Mouse (Mus musculus): ENCODE results near the gene Vti1a.

Gene Vti1a

DNA sequence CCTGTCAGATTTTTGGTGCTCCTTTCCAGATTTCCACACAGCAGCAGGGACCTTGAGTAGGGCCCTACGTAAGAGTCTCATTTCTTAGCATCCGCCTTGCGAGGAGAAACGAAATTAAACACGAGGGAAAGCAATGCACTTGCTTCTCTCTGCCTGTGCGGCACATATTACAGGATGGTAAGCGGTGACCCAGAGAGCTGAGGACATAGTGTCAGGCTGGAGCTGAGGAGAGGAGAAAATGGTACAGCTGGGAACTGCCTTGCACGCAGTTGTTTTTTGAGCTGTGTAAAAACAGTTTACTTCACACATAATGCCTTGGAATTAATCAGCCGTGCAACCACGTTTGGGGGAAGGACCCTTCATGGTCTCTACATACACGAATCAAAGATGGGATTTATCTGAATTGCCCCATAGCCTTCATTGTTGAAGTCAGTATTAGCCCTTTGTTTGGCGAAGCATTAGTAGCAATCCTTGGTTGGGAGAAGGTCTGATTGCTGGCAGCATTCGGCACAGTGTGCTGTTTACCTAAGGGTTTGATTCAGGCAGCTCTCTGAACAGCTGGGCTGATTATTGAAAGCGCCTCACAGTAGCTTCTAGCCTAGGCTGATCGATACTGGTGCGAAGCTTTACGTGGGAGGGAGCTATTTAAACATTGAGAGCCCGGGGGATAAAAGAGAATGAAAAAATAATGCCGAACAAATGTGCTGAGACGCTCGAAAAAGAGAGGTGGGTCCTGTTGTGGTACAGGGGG is 153.4 kb downstream of the Vti1a start:
- no peak for DNase-seq

DNA sequence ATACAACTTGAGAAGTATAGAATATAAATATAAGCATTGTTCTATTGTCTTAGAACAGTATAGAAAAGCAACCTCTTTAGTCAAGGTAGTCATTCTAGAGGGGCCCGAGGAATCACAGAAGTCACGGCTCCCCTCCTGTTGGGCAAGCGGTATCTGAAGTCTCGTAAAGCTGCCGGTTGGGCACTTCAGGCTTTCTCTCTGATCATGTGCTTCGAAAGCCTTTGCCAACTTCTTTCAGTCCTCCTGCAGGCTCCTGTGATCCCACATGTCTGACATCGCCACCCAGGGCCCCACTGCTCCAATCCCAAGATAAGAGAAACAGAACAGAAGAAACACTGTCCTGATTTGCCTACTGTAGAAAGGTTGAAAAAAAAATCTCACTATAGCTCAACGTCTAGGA is 156.5 kb downstream of the Vti1a start:
- no peak for DNase-seq

DNA sequence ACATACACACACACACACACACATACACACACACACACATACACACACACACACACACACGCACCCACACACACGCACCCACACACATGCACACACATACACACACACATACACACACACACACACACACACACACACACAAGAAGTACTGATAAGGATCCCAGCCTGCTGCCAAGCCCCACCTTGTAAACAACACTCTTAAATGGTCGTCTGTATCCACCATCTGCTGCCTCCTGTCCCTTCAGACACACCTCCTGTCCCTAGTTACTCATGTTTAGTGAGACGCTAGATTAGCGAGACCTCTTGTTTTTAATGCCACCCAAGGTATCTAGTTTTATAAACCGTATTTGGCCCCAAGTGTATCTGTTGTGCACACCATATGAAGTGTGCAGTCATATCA is 158.1 kb downstream of the Vti1a start:
- no peak for DNase-seq

DNA sequence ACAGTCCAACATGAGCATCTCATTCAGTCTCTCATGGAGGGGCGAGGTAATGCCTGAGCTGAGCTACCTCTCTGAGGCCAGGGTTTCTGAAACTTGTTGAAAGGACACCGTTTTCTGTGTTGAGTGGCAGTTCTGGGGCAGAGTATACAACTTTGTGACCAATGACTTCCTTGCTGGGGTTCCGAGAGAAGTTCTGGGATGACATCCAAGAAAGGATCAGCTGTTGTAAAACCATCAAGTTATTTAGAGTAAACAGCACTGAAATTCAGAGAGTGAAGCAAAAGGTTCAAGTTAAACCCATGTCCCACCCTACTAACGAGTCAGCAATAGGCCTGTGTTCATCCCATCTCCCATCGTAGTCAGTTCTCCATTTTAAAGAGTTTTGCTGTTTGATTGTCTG is 164.4 kb downstream of the Vti1a start:
- DNase-seq = no peak

DNA sequence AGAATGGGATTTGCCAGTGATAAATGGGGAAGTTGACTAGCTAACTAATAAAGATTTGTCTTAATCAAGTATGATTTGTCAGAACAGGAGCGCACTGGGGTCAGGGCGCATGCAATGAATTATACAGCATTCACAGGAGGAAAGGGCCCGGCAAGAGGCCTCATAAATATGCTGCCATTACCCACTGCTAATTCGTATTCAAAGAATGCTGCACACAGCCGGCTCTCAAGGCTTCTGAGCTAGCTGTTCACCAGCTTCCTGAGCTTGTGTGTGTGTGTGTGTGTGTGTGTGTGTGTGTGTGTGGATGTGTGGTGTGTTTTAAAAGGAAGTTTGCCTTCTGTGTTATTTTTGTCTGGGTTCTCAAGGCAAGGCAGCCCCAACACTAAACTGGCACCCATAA is 165.2 kb downstream of the Vti1a start:
- no peak for DNase-seq

DNA sequence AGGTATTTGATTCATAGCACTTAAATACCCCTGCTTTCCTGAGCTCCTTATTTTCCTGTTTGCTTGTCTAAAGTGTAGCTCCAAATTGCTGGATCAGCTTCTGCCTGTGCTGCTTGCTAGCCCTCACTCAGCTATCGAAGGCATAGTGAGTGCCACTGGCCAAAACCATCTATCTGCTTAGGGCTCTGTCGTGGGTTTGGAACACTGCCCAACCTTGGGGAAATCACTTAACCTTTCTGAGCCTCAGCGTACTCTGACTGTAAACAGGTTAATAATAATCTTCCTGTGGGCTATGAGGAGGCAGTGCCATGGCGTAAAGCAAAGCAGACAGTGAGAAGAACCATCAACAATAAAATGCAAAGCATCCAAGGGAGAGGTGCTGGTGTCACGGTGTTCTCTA is 167.4 kb downstream of the Vti1a start:
- DNase-seq = no peak

DNA sequence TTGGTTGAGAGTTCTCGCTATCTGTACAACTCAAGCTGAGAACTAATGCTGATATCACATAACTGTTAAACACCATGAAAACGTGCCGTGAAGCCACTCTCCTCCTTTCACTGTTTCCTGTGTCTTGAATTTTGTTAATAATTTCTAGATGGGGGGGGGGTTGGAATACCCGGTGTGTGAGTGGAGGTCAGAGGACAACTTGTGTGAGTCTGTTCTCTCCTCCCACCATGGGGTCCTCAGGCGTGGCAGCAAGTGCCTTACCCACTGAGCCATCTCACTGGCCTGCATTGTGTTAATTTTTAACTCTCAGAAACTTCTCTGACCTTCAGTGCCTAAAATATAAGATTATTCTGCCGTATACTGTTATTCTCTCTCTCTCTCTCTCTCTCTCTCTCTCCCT is 168.5 kb downstream of the Vti1a start:
- DNase-seq = no peak

DNA sequence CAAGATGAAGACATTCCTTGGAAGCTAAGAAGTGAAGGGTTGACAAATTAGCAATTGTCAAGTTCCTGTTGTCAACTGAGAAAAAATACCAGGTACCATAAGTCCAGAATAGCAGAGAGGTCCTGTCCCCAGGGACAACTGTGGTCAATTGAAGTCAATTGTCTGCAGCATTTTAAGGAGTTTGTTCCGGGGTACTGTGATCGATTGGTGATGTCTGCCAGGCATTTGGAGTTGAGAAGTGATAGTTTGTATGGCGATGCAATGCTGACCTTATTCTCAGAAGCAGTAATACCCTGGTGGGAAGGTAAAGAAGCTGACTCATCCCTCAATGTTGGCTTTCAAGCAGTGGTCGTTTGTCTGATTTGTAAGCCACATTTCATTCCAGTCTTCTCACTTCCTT is 170.4 kb downstream of the Vti1a start:
- no peak for DNase-seq

DNA sequence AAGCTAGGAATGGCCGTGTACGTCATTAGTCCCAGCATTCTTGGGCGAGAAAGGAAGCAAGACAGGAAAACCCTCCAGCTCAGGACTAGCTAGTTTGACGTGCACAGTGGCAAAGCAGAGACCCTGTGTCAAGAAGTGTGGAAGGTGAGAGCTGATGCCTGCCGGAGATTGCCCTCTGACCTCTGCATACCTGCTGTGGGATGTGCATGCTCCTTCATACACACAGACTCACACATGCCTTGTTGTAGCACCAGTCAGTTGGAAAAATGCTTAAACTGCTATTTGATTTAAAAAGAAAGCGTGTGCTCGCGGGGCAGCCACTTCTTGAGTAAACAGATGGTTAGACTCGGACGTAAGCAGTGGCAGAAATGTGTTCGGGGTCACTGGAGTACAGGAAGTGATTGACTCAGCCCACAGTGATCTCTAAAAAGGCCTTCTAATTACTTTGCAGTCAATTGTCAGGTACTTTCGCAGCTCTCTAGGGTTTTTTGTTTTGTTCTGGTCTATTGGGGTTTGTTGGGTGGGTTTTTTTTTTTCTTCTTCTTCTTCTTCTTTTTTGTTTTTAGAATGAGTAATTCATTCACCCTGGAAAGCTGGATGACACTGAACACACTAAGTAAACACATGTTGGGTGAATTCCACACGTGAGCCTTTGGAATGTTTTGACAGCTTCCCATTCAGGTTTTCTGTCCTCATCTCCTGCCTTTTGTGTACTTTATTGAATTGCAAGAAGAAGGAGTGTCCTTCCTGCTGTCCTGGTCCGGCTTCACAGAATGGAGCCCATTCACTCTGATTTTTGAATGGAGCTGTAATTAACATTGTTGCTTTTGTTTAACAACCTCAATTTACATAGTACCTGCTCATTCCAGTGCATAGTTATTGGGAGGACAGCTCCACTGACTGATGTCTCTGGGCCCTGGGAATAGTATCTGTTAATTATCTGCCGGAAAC is 175.3 kb downstream of the Vti1a start:
- DNase-seq = no peak

DNA sequence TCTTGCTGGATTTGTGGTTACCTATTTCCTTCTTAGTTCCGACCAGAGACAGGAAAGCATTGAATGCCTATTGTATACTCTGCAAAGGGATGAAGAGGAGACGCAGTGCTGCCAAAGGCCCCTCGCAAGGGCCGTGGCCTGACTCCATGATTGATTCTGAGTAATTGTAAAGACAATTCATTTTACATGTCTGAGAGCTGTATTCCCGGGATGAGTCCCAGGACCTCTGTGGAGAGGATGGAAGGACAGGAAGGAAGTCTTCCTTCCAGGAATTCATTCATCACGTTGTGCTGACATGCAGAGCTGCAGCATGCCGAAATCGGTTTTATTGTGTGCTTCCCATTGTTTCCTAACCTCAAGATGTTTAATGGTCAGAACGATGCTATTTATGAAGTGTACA is 180.2 kb downstream of the Vti1a start:
- DNase-seq = no peak

DNA sequence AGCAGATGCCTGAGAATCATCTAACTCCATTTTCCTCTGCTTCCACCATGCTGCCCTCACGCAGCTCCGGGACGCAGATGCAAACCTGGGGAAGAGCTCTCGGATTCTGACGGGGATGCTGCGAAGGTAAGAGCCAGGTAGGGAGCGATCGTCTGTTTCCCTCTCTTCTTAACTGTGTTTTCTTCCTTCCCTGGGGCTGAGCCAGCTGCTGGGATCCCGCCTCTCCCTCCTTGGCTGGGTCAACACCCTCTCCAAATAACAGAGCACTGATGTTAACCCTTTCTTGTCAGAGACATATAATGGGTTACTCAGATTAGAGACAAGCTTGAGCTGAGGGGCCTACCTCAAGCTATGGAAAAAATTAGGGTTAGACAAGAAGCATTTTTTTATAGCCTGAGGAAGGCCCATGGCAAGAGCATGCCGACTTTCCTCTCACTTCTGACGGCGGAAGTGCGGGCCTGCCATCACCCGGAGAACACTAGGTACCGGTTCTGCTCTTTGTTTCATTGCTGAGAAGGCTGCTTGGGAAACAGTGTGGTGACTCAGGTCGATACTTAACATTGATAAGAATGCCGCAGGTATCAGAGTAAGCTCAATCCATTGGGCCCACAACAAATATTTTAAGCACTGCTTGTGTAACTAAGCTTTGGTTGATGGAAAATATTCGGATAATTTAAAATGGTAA is 183.2 kb downstream of the Vti1a start:
- DNase-seq = no peak

DNA sequence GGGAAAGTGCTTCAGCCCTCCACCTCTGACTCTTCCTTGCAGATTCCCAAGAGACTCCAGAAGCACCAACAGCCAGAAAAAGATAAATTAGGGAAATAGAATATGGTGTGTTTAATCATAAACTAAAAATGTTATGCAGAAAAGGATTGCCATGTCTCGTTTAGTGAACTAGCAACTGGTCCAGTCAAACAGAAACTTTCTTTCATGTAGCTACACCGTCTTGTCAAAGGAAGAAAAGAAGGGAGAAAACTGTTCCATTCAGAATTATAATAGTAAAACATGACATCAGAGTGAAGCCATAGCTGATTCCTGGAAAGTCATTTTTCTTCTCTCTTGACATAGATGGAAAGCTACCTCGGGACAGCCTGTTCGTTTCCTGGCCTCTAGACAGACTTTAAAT is 185.9 kb downstream of the Vti1a start:
- no peak for DNase-seq

DNA sequence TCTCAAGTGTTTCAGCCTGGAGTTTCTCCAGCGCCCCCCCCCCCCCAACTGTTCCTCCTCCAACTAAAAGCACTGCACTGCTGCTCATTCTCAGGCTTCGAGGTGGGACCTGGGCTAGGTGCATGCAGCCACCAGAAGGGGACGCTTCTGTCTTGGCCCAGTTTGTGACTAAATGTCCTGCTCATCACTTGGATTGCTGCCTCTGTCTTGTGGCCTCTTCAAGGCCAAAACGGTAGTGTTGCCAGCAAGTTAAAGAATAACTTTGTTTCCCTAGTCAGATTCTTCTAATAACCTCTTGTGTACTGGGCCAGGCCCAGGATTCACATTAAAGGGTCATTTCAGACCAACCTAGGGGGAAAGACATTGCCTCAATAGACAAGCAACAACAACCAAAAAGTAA is 187.7 kb downstream of the Vti1a start:
- no peak for DNase-seq

DNA sequence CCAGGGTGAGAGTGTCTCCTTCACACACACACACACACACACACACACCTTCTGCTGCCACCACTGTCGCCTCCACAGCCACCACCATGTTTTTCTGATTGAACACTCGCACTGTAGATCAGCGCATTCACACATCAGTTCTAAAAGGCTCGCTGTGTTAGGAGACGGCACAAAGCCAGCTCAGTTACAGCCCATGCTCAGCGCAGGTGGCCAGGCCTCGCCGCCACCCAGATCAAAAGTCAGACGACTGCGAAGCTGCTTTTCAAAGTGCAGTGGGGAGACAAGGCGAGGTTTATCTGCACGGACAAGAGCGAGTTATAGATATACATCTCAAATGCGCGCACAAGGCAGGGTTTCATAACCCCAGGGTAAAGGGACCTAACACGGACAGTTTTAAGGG is 191.7 kb downstream of the Vti1a start:
- no peak for DNase-seq

DNA sequence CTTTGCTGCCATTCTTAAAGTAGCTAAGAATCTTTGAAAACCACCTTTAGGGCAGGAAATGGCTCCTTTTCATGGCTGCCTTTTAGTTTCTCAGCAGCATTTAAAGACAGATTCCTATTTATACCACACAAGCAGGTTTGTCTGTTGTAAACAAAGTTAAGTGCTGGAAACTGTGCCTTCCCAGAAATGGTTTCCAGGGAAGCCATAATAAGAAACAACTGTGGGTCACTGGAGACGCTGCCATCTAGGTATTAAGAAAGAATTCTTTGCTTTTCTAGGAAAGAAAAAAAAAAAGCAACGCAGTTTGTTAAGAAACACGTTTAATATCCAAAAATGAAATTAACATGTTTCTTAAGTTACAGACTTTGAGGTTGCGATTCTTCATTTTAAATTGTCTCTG is 192.1 kb downstream of the Vti1a start:
- DNase-seq = no peak

DNA sequence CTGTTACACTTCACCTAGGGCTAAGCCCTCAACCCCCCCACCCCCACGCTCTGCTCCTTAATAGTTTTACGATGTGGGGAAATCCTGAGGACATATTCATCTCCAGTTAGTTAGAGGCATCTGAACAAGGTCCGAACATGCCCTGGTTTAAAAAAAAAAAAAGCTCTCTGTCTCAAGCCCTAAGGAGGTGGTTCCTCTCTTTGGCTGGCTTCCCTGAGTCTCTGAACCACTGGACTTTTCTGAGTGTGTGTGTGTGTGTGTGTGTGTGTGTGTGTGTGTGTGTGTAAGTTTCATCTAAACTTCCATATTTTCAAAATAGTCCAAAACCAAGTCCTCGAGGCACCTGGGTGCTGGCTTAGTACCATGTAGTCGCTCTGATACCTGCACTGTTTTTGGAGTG is 192.9 kb downstream of the Vti1a start:
- DNase-seq = no peak

DNA sequence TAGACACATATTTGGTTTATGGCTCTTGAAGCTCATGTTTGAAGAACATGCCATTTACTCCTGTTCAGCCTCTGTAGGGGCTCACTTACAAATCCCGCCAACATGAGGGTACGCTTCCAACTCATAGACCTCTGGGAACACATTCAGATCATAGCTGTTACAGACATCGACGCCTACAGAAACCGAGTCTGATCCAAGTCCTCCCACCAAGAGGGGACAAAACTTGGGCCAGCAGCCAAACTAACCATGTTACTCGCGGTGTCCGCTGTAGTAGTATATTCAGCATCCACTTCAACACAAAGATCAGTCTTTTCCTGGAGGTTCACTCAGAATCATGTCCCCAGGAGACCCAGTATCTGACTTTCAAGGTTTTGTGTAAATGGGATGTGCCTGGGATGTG is 193.5 kb downstream of the Vti1a start:
- no peak for DNase-seq

DNA sequence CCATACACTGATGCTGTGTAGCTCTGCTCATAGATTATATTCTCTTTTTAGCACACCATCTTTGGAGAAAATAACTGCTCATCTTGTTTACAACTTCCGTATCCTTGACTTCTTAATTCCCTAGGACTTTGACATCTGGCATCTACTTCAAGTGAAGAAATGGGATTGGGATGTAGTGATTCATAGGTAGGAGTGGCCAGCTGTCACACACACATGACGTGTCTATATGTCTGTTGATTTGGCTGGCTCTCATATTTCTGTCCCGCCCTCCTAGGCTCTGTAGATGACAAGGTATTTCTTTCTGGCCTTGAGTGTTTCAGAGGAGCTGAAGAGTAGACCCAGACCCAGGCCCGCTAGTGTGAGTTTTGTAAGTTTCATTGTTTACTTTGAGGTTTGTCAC is 197.8 kb downstream of the Vti1a start:
- DNase-seq = no peak

DNA sequence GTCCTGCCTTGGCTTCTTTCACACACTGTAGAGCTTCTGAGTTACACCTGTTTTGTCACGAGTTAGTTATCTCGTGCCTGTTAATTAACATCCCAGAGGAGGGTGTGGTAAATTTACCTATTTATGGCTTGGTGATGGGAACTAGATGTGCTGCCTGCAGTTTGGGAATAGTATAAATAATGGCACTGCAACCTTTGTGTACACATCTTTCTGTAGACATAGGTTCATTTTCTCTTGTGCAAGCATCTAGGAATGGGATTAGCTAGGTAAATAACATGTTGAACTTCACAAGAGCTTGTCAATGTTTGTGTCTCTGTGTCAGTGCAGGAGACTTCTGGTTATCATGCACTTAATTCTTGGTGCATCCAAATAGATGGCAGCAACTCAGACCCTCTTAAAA is 204.1 kb downstream of the Vti1a start:
- no peak for DNase-seq

DNA sequence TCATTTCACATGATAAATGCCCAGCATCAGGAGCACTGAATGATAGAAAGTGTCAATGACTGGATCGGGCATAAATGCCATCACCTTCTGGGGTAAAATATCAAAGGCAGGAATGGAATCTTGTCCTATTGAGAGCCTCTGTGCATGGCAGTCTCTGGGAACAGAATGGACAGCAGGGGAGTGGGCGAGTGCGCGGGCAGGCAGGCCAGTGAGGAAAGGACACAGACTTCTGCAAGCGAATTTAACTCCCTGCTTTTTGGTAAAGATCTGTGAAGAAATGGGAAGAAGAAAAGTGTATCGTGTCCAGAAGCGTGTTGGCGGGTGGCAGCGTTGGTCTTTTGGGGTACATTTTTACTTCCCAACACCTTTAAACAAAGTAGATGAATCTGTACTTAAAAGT is 207.2 kb downstream of the Vti1a start:
- no peak for DNase-seq

DNA sequence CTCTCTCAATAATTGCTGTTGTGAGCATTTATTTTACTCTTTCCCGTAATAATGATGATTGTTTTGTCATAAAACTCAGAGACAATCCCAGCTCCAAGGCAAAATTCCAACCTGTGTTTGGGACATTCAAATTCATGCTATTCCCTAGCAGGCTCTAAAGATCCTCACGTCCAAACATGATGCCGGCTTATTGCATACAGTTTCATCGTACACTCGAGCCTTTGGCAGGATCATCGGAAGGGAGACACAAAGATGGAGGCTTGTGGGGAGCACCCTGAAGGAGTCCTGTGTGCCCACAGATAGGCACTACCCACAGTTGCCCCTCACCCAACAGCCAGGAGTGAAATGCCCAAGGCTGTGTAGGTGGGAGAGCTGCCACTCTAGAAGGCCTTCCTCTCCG is 208.3 kb downstream of the Vti1a start:
- DNase-seq = no peak

DNA sequence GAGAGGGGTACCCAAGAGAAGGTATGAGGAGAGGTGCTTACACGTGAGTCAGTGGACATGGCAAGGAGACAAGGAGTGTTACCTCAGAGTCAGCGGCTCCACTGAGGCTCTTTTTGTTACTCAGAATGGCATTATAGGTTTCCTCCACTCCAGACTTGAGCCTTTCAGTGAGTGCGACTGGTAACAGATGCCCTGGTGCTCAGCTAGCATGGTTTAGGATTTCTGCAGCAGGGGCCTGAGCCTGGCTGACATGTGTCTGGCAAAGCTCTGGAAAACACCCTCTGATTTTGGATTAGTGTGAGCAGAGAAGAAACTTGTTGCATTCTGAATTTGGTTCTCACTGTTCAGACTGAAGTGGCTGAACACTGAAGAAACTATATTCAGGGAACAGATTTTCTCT is 209.0 kb downstream of the Vti1a start:
- no peak for DNase-seq

DNA sequence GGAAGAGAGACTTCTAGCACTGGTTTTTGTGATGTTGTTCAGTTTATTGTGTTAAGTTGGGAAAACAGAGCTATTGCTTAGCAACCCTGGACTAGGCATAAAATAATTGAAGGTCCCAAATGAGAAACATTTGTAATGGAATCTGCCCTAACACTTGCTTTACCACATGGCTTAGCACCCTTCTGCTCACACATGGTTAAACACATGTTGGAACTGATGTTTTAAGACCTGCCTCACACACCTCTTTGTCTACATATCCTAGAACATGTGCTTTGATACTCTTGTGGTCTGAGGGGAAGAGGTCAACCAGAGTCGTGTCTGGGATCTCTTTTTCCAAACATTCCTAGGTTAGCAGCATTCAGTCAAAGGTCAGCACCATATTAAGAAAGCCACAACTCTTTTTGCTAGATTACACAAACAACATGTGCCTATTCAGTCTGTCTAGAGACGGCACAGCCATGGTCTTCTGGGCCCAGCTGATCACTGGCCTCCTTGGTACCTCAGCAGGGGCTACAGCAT is 210.7 kb downstream of the Vti1a start:
- no peak for DNase-seq

DNA sequence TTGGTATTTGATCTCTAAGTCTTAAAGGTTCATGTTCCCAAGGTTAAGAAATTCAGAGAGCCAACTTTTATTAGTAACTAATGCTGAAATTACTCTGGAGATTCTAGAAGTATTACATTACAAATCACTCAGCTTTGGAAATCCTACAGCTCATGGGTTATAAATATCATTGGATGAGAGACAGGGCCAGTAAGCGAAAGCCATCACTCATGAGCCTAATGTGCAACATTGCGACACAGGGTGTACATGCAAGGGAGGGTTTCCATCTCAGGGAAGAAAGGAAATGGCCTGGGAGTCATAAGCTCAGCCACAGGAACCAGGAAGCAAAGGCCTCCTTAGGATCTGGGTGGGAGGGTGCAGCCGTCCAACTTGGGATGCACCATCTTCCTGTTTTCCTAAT is 213.9 kb downstream of the Vti1a start:
- DNase-seq = no peak

All from spleen, adult 18-20 months (tissue).